Comparison of ENCODE assay signal across 19 mouse cellular contexts in genomic region chr10:78329305-78329704, GRCm38 (mm10). TPM values are rescaled to one million over a fixed set of nuclear protein-coding genes. Genes with fewer than 3 reads are reported as not detected.
DNase-seq lines count a peak whose midpoint lies in the region; ATAC-seq and TF ChIP-seq lines count a peak whose summit lies in the region.
"Had no signal": no experiment of that assay in that cellular context is flagged by ENCODE, and none has a peak within 500 bp of the region (broad histone marks: within the 10 kb centered on the region; RNA-seq: fewer than 3 reads in every experiment).

No protein-coding gene starts in this region.

- ATAC-seq in frontal cortex, adult (ENCODE audit: low TSS enrichment) = peak; percentile 7; the same call in 1 of the 2 replicates
- peak; percentile 9; the same call in 1 of the 2 replicates for ATAC-seq in lung, postnatal 0 days
- ATAC-seq: CD4-positive, CD25-positive, alpha-beta regulatory T cell, adult 4 months; forebrain, postnatal 0 days had no signal

- H3K27me3 ChIP-seq in lung, postnatal 0 days (replicated peaks; ENCODE audit: insufficient read depth, low read length) = no peaks in the 10 kb centered on the region
- H3K27me3 ChIP-seq: embryonic facial prominence, embryonic 12.5 days; heart, embryonic 15.5 days; hindbrain, embryonic 15.5 days had no signal

- H3K9me3 ChIP-seq in lung, postnatal 0 days (ENCODE audit: low read length) = no peaks in the 10 kb centered on the region
- H3K9me3 ChIP-seq: embryonic facial prominence, embryonic 12.5 days; G1E; heart, embryonic 15.5 days; hindbrain, embryonic 15.5 days had no signal

- TF ChIP-seq CTCF in lung, postnatal 0 days (IDR thresholded peaks at IDR 0.05) = no peak

- H3K4me1 ChIP-seq in lung, postnatal 0 days (ENCODE audit: insufficient read depth, low read depth, low read length) = no peaks in the 10 kb centered on the region
- H3K4me1 ChIP-seq: embryonic facial prominence, embryonic 12.5 days; hindbrain, embryonic 15.5 days had no signal

- H3K9ac ChIP-seq in lung, postnatal 0 days (replicated peaks; ENCODE audit: low read depth) = no peak overlapping the region
- H3K9ac ChIP-seq: embryonic facial prominence, embryonic 12.5 days; forebrain, postnatal 0 days; heart, embryonic 15.5 days; hindbrain, embryonic 15.5 days had no signal

- H3K4me3 ChIP-seq in lung, postnatal 0 days (ENCODE audit: low read depth, low read length) = no peak overlapping the region
- H3K4me3 ChIP-seq: embryonic facial prominence, embryonic 12.5 days; heart, embryonic 15.5 days; hindbrain, embryonic 15.5 days had no signal

- no peak overlapping the region for H3K4me2 ChIP-seq in lung, postnatal 0 days (replicated peaks; ENCODE audit: low read depth, low read length)
- H3K4me2 ChIP-seq: embryonic facial prominence, embryonic 12.5 days; heart, embryonic 15.5 days; hindbrain, embryonic 15.5 days had no signal

- no peak for DNase-seq in frontal cortex, postnatal 25 days (ENCODE audit: low spot score in 2 of 2)
- DNase-seq in lung, postnatal 0 days (ENCODE audit: low spot score) = no peak
- DNase-seq in lung, postnatal 4 days = no peak
- peak; percentile 54 for DNase-seq in NIH3T3 (ENCODE audit: low read depth)
- no peak for DNase-seq in testis, postnatal 10 days (ENCODE audit: low spot score)
- DNase-seq: adrenal gland, postnatal 10 days; B cell, adult 2 months; cerebellum, adult 11-12 months; cerebellum, adult 9-10 months; forebrain, postnatal 0 days; gastrocnemius, postnatal 36 days; heart, adult 11 months; kidney, adult 11 months had no signal

- no peaks in the 10 kb centered on the region for H3K36me3 ChIP-seq in lung, postnatal 0 days (ENCODE audit: insufficient read depth, low read length)
- H3K36me3 ChIP-seq: G1E had no signal

- TF ChIP-seq EP300 in lung, postnatal 0 days (IDR thresholded peaks at IDR 0.05) = no peak

- 76% methylated on average over 5 of the region's 5 CpGs for WGBS in lung, postnatal 0 days

- no peak overlapping the region for H3K27ac ChIP-seq in lung, postnatal 0 days (ENCODE audit: low read length)
- H3K27ac ChIP-seq: embryonic facial prominence, embryonic 12.5 days; heart, embryonic 15.5 days; hindbrain, embryonic 15.5 days had no signal

RNA-seq across cellular contexts. Expression of gene Agpat3, which starts 23.0 kb away (rescaled TPM):
- 119 and 129 TPM in 2 replicates for polyA plus RNA-seq in lung, postnatal 0 days (2015; fragmentation: Nextera tagmentation; extraction: Ambion mirVana)
